Mouse (Mus musculus): Measurements from ENCODE around the gene Fhit. TPM values are rescaled to one million over a fixed set of nuclear protein-coding genes. Genes with fewer than 3 reads are reported as not detected.

The Fhit gene
- polyA plus RNA-seq, 1 experiment from 2014 or later, result 2.3 TPM

GRCm38 (mm10) chr14:10209007-10209406, 952.8 kb downstream of the Fhit start:
- no peak overlapping the region for H3K4me3 ChIP-seq (replicated peaks)
- H3K4me2 ChIP-seq, result no peak overlapping the region
- no peaks in the 10 kb centered on the region for H3K4me1 ChIP-seq (replicated peaks)
- no peak overlapping the region for H3K27ac ChIP-seq (replicated peaks)
- H3K36me3 ChIP-seq (replicated peaks), result no peaks in the 10 kb centered on the region
- 32% methylated on average over 3 of the region's 3 CpGs for WGBS (ENCODE audit: insufficient replicate concordance)
- no peaks in the 10 kb centered on the region for H3K9me3 ChIP-seq (replicated peaks)
- H3K27me3 ChIP-seq, result no peaks in the 10 kb centered on the region
- no peak for ATAC-seq (ENCODE audit: insufficient read depth)
- no peak overlapping the region for H3K9ac ChIP-seq

- no peaks in the 10 kb centered on the region for H3K9me3 ChIP-seq (replicated peaks)
- H3K9ac ChIP-seq, result no peak overlapping the region
- no peaks in the 10 kb centered on the region for H3K27me3 ChIP-seq
- ATAC-seq (ENCODE audit: insufficient read depth), result no peak
- no peak overlapping the region for H3K4me3 ChIP-seq (replicated peaks)
- H3K4me2 ChIP-seq, result no peak overlapping the region
- 70% methylated on average over 5 of the region's 5 CpGs for WGBS (ENCODE audit: insufficient replicate concordance)
- H3K4me1 ChIP-seq (replicated peaks), result no peaks in the 10 kb centered on the region
- no peaks in the 10 kb centered on the region for H3K36me3 ChIP-seq (replicated peaks)
- H3K27ac ChIP-seq (replicated peaks), result no peak overlapping the region
These were observed 956.1 kb downstream of the Fhit start for GRCm38 (mm10) chr14:10205699-10206098.

- H3K4me1 ChIP-seq (replicated peaks), result no peaks in the 10 kb centered on the region
- H3K36me3 ChIP-seq (replicated peaks), result no peaks in the 10 kb centered on the region
- H3K4me2 ChIP-seq, result no peak overlapping the region
- no peak overlapping the region for H3K27ac ChIP-seq (replicated peaks)
- WGBS (ENCODE audit: insufficient replicate concordance), result 47% methylated on average over 4 of the region's 4 CpGs
- H3K9ac ChIP-seq, result no peak overlapping the region
- H3K9me3 ChIP-seq (replicated peaks), result no peaks in the 10 kb centered on the region
- no peaks in the 10 kb centered on the region for H3K27me3 ChIP-seq
- no peak for ATAC-seq (ENCODE audit: insufficient read depth)
- H3K4me3 ChIP-seq (replicated peaks), result no peak overlapping the region
These were observed 956.5 kb downstream of the Fhit start for GRCm38 (mm10) chr14:10205290-10205689.

GRCm38 (mm10) chr14:10194130-10194529, 967.7 kb downstream of the Fhit start:
- Histone ChIP-seq H3K4me3 (replicated peaks) (no peak overlapping the region), H3K27ac (replicated peaks) (no peak overlapping the region), H3K27me3 (no peaks in the 10 kb centered on the region), H3K9me3 (replicated peaks) (no peaks in the 10 kb centered on the region), H3K4me2 (no peak overlapping the region), H3K9ac (no peak overlapping the region), H3K36me3 (replicated peaks) (no peaks in the 10 kb centered on the region), H3K4me1 (replicated peaks) (no peaks in the 10 kb centered on the region)
- 56% methylated on average over 5 of the region's 5 CpGs for WGBS (ENCODE audit: insufficient replicate concordance)
- ATAC-seq (ENCODE audit: insufficient read depth), result no peak

- WGBS (ENCODE audit: insufficient replicate concordance), result 72% methylated on average over 2 of the region's 2 CpGs
- Histone ChIP-seq H3K4me2 (no peak overlapping the region), H3K27ac (replicated peaks) (no peak overlapping the region), H3K9ac (no peak overlapping the region), H3K36me3 (replicated peaks) (no peaks in the 10 kb centered on the region), H3K9me3 (replicated peaks) (no peaks in the 10 kb centered on the region), H3K27me3 (no peaks in the 10 kb centered on the region), H3K4me1 (replicated peaks) (no peaks in the 10 kb centered on the region), H3K4me3 (replicated peaks) (no peak overlapping the region)
- ATAC-seq (ENCODE audit: insufficient read depth), result no peak
These were observed 990.1 kb downstream of the Fhit start for GRCm38 (mm10) chr14:10171761-10172160.

- Histone ChIP-seq H3K4me3 (replicated peaks) (no peak overlapping the region), H3K27me3 (no peaks in the 10 kb centered on the region), H3K9ac (no peak overlapping the region), H3K4me2 (no peak overlapping the region), H3K27ac (replicated peaks) (no peak overlapping the region), H3K4me1 (replicated peaks) (no peaks in the 10 kb centered on the region), H3K36me3 (replicated peaks) (no peaks in the 10 kb centered on the region), H3K9me3 (replicated peaks) (no peaks in the 10 kb centered on the region)
- 57% methylated on average over 6 of the region's 6 CpGs for WGBS (ENCODE audit: insufficient replicate concordance)
- no peak for ATAC-seq (ENCODE audit: insufficient read depth)
These were observed 995.0 kb downstream of the Fhit start for GRCm38 (mm10) chr14:10166641-10167429.

GRCm38 (mm10) chr14:10149872-10150271, 1012.0 kb downstream of the Fhit start:
- Histone ChIP-seq H3K4me1 (replicated peaks) (no peaks in the 10 kb centered on the region), H3K4me2 (no peak overlapping the region), H3K36me3 (replicated peaks) (no peaks in the 10 kb centered on the region), H3K9me3 (replicated peaks) (no peaks in the 10 kb centered on the region), H3K4me3 (replicated peaks) (no peak overlapping the region), H3K27ac (replicated peaks) (no peak overlapping the region), H3K27me3 (no peaks in the 10 kb centered on the region), H3K9ac (no peak overlapping the region)
- no peak for ATAC-seq (ENCODE audit: insufficient read depth)
- WGBS (ENCODE audit: insufficient replicate concordance), result 43% methylated on average over 5 of the region's 5 CpGs

- ATAC-seq (ENCODE audit: insufficient read depth), result no peak
- H3K9me3 ChIP-seq (replicated peaks), result no peaks in the 10 kb centered on the region
- no peaks in the 10 kb centered on the region for H3K27me3 ChIP-seq
- no peak overlapping the region for H3K27ac ChIP-seq (replicated peaks)
- H3K4me1 ChIP-seq (replicated peaks), result no peaks in the 10 kb centered on the region
- no peak overlapping the region for H3K4me3 ChIP-seq (replicated peaks)
- no peak overlapping the region for H3K9ac ChIP-seq
- no peak overlapping the region for H3K4me2 ChIP-seq
- no peaks in the 10 kb centered on the region for H3K36me3 ChIP-seq (replicated peaks)
These were observed 1022.5 kb downstream of the Fhit start for GRCm38 (mm10) chr14:10139311-10139710.

GRCm38 (mm10) chr14:10133873-10134272, 1028.0 kb downstream of the Fhit start:
- Histone ChIP-seq H3K27me3 (no peaks in the 10 kb centered on the region), H3K4me3 (replicated peaks) (no peak overlapping the region), H3K4me1 (replicated peaks) (no peaks in the 10 kb centered on the region), H3K4me2 (no peak overlapping the region), H3K9ac (no peak overlapping the region), H3K36me3 (replicated peaks) (no peaks in the 10 kb centered on the region), H3K9me3 (replicated peaks) (no peaks in the 10 kb centered on the region), H3K27ac (replicated peaks) (no peak overlapping the region)
- WGBS (ENCODE audit: insufficient replicate concordance), result 59% methylated on average over 10 of the region's 10 CpGs
- ATAC-seq (ENCODE audit: insufficient read depth), result no peak

GRCm38 (mm10) chr14:10129675-10130074, 1032.2 kb downstream of the Fhit start:
- Histone ChIP-seq H3K27ac (replicated peaks) (no peak overlapping the region), H3K4me2 (no peak overlapping the region), H3K9ac (no peak overlapping the region), H3K27me3 (no peaks in the 10 kb centered on the region), H3K4me1 (replicated peaks) (no peaks in the 10 kb centered on the region), H3K9me3 (replicated peaks) (no peaks in the 10 kb centered on the region), H3K36me3 (replicated peaks) (no peaks in the 10 kb centered on the region), H3K4me3 (replicated peaks) (no peak overlapping the region)
- no peak for ATAC-seq (ENCODE audit: insufficient read depth)
- WGBS (ENCODE audit: insufficient replicate concordance), result 57% methylated on average over 4 of the region's 4 CpGs

GRCm38 (mm10) chr14:10129088-10129487, 1032.7 kb downstream of the Fhit start:
- Histone ChIP-seq H3K36me3 (replicated peaks) (no peaks in the 10 kb centered on the region), H3K4me3 (replicated peaks) (no peak overlapping the region), H3K9ac (no peak overlapping the region), H3K27me3 (no peaks in the 10 kb centered on the region), H3K27ac (replicated peaks) (no peak overlapping the region), H3K4me1 (replicated peaks) (no peaks in the 10 kb centered on the region), H3K4me2 (no peak overlapping the region), H3K9me3 (replicated peaks) (no peaks in the 10 kb centered on the region)
- ATAC-seq (ENCODE audit: insufficient read depth), result no peak
- WGBS (ENCODE audit: insufficient replicate concordance), result 61% methylated on average over 7 of the region's 7 CpGs

- H3K36me3 ChIP-seq (replicated peaks), result no peaks in the 10 kb centered on the region
- H3K4me2 ChIP-seq, result no peak overlapping the region
- H3K4me1 ChIP-seq (replicated peaks), result no peaks in the 10 kb centered on the region
- H3K9me3 ChIP-seq (replicated peaks), result no peaks in the 10 kb centered on the region
- H3K27ac ChIP-seq (replicated peaks), result no peak overlapping the region
- no peak overlapping the region for H3K4me3 ChIP-seq (replicated peaks)
- H3K27me3 ChIP-seq, result no peaks in the 10 kb centered on the region
- no peak for ATAC-seq (ENCODE audit: insufficient read depth)
- H3K9ac ChIP-seq, result no peak overlapping the region
These were observed 1035.3 kb downstream of the Fhit start for GRCm38 (mm10) chr14:10126536-10126935.
